Mouse (Mus musculus) ovary, postnatal 36 days (tissue): ENCODE results near the gene Pcp4.

Source experiments
- DNase-seq: peaks from one replicate; pipeline ENCODE4 v3.0.0; 2022; ENCODE audit warnings: low spot score, mixed read lengths

Gene Pcp4

GRCm38 (mm10) chr16:96567428-96567827 is 100.0 kb downstream of the Pcp4 start:
- no peak for DNase-seq
